Mouse (Mus musculus) macrophage (primary cell): ENCODE measurements at regions not wholly inside any gene's neighbourhood (a gene's known extent, or its start where the extent isn't known, plus 50 kb on each side); places are given as distances from the start of the nearest gene placed in this dataset.
A peak's percentile ranks its signal among the peaks of the same experiment; 100 is the strongest.
"Not testable (repeated sequence)": the region's sequence is repeated elsewhere in the genome, so short reads cannot be mapped to it uniquely, and the experiment has no call there.

Experiments used
- H3K27ac ChIP-seq: fragments of 350-480 bp; formaldehyde crosslinking; 2 replicates; pipeline ENCODE4 v1.9.0; 2021
- H3K36me3 ChIP-seq: fragments of 350-480 bp; formaldehyde crosslinking; 2 replicates; pipeline ENCODE4 v1.9.0; 2021; ENCODE audit errors: inconsistent target
- H3K4me3 ChIP-seq: fragments of 350-480 bp; formaldehyde crosslinking; 2 replicates; pipeline ENCODE4 v1.9.0; 2021; ENCODE audit errors: inconsistent target
- H3K79me2 ChIP-seq: fragments of 350-480 bp; formaldehyde crosslinking; 2 replicates; pipeline ENCODE4 v1.9.0; 2021; ENCODE audit errors: inconsistent target
- WGBS: methylation state at CpG from one replicate; pipeline ENCODE4 v1.1.7; 2026; ENCODE audit warnings: inconsistent platforms; ENCODE audit not compliant: missing documents; 5-methylcytosine and 5-hydroxymethylcytosine counted together

GRCm38 (mm10) chr1:177343121-177343520 is 85.1 kb upstream of the Akt3 start:
- Histone ChIP-seq H3K36me3 (no peaks in the 10 kb centered on the region), H3K79me2 (no peaks in the 10 kb centered on the region), H3K4me3 (no peak overlapping the region), H3K27ac (no peak overlapping the region)
- WGBS, result 30% methylated on average over 6 of the region's 6 CpGs

GRCm38 (mm10) chr1:177340232-177340631 is 82.2 kb upstream of the Akt3 start:
- Histone ChIP-seq H3K79me2 (no peaks in the 10 kb centered on the region), H3K27ac (no peak overlapping the region), H3K36me3 (no peaks in the 10 kb centered on the region), H3K4me3 (no peak overlapping the region)
- WGBS, result 41% methylated on average over 3 of the region's 3 CpGs

- WGBS, result 74% methylated on average over 8 of the region's 13 CpGs
- not testable (repeated sequence) for H3K79me2 ChIP-seq, H3K36me3 ChIP-seq, H3K27ac ChIP-seq
- H3K4me3 ChIP-seq, result peak overlapping the region; percentile 23
These were observed 81.3 kb upstream of the Akt3 start for GRCm38 (mm10) chr1:177339207-177339787.

GRCm38 (mm10) chr1:177338466-177339206 is 80.6 kb upstream of the Akt3 start:
- H3K4me3 ChIP-seq, result peak overlapping the region; percentile 23
- WGBS, result 8% methylated on average over 31 of the region's 32 CpGs
- H3K36me3 ChIP-seq, result no peaks in the 10 kb centered on the region
- no peak overlapping the region for H3K27ac ChIP-seq
- no peaks in the 10 kb centered on the region for H3K79me2 ChIP-seq

GRCm38 (mm10) chr1:177337756-177338155 is 79.8 kb upstream of the Akt3 start:
- no peak overlapping the region for H3K4me3 ChIP-seq
- H3K36me3 ChIP-seq, result no peaks in the 10 kb centered on the region
- H3K79me2 ChIP-seq, result no peaks in the 10 kb centered on the region
- no peak overlapping the region for H3K27ac ChIP-seq

GRCm38 (mm10) chr1:177337141-177337540 is 79.1 kb upstream of the Akt3 start:
- Histone ChIP-seq H3K36me3 (no peaks in the 10 kb centered on the region), H3K79me2 (no peaks in the 10 kb centered on the region), H3K4me3 (no peak overlapping the region), H3K27ac (no peak overlapping the region)
- WGBS, result 92% methylated on average over 4 of the region's 4 CpGs

GRCm38 (mm10) chr1:177336436-177336835 is 78.4 kb upstream of the Akt3 start:
- H3K36me3 ChIP-seq, result no peaks in the 10 kb centered on the region
- WGBS, result 85% methylated on average over 2 of the region's 2 CpGs
- no peak overlapping the region for H3K4me3 ChIP-seq
- no peaks in the 10 kb centered on the region for H3K79me2 ChIP-seq
- H3K27ac ChIP-seq, result no peak overlapping the region

- no peaks in the 10 kb centered on the region for H3K36me3 ChIP-seq
- no peak overlapping the region for H3K27ac ChIP-seq
- no peaks in the 10 kb centered on the region for H3K79me2 ChIP-seq
- WGBS, result 95% methylated on average over 6 of the region's 6 CpGs
- no peak overlapping the region for H3K4me3 ChIP-seq
These were observed 78.0 kb upstream of the Akt3 start for GRCm38 (mm10) chr1:177335961-177336360.

GRCm38 (mm10) chr1:177323366-177323765 is 65.4 kb upstream of the Akt3 start:
- WGBS, result 94% methylated on average over 4 of the region's 4 CpGs
- H3K79me2 ChIP-seq, result no peaks in the 10 kb centered on the region
- H3K27ac ChIP-seq, result no peak overlapping the region
- H3K36me3 ChIP-seq, result no peaks in the 10 kb centered on the region
- H3K4me3 ChIP-seq, result no peak overlapping the region

- no peaks in the 10 kb centered on the region for H3K36me3 ChIP-seq
- no peaks in the 10 kb centered on the region for H3K79me2 ChIP-seq
- H3K4me3 ChIP-seq, result peak overlapping the region; percentile 14; the same call in 1 of the 2 replicates
- H3K27ac ChIP-seq, result no peak overlapping the region
- WGBS, result 7% methylated on average over 40 of the region's 40 CpGs
These were observed 64.8 kb upstream of the Akt3 start for GRCm38 (mm10) chr1:177322745-177323299.

GRCm38 (mm10) chr1:177322307-177322685 is 64.3 kb upstream of the Akt3 start:
- 51% methylated on average over 6 of the region's 6 CpGs for WGBS
- H3K79me2 ChIP-seq, result no peaks in the 10 kb centered on the region
- no peak overlapping the region for H3K27ac ChIP-seq
- no peaks in the 10 kb centered on the region for H3K36me3 ChIP-seq
- H3K4me3 ChIP-seq, result 0 out of 2 replicates have a peak overlapping the region, but pooled peaks have one; percentile 14

- Histone ChIP-seq H3K27ac (no peak overlapping the region), H3K4me3 (no peak overlapping the region), H3K36me3 (no peaks in the 10 kb centered on the region), H3K79me2 (no peaks in the 10 kb centered on the region)
- WGBS, result 82% methylated on average over 5 of the region's 5 CpGs
These were observed 63.8 kb upstream of the Akt3 start for GRCm38 (mm10) chr1:177321655-177322306.

- no peak overlapping the region for H3K4me3 ChIP-seq
- H3K27ac ChIP-seq, result no peak overlapping the region
- no peaks in the 10 kb centered on the region for H3K79me2 ChIP-seq
- WGBS, result 20% methylated on average over 5 of the region's 5 CpGs
- no peaks in the 10 kb centered on the region for H3K36me3 ChIP-seq
These were observed 50.3 kb upstream of the Akt3 start for GRCm38 (mm10) chr1:177308213-177308872.
